Mouse (Mus musculus) layer of hippocampus, postnatal 10 days (tissue): ENCODE data around the gene Brs3. TPM values are rescaled to one million over a fixed set of nuclear protein-coding genes. Genes with fewer than 3 reads are reported as not detected.

Source experiments
- DNase-seq, 2 experiments: peaks; one replicate each; pipeline ENCODE4 v3.0.0; 2021; ENCODE audit warnings: low spot score in 2 of 2
- long read RNA-seq: library from polyadenylated mRNA; stranded (forward); transcript quantifications from one replicate; pipeline ENCODE4 v2.0.0, GENCODE M21; 2023
- total RNA-seq, 2 experiments: library from RNA; stranded (reverse); gene quantifications; 2 replicates each; pipeline ENCODE4 v1.2.3; 2021

Brs3 gene
- 1 to 10 TPM; 1.0 TPM for total RNA-seq
- long read RNA-seq, partial matches to known transcripts, result 0 of 2 reads
- long read RNA-seq, other reads (novel, unspliced or antisense), result 1 of 2 reads

DNA sequence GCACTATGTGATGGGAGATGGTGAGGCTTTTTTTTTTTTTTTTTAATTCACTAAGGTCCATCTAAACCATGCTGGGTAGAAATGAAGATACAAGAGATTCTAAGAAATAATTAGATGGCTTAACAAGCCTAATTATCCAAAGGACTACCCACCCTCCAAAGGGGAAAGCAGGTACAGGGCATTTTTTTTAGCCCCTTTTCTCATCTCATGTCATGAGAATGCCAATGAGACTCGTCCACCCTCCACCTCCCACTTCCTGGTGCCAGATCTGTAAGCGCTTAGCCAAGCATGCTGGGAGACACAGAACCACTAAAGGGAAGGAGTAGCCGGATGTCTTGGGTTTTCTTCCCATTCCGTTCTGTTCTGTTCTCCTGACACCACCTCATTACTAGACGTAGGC lies at the start of gene Brs3:
Gene Brs3, plus strand, starts transcription at position 301 of the 400 bp plus-strand sequence.
- DNase-seq, result no peak

DNA sequence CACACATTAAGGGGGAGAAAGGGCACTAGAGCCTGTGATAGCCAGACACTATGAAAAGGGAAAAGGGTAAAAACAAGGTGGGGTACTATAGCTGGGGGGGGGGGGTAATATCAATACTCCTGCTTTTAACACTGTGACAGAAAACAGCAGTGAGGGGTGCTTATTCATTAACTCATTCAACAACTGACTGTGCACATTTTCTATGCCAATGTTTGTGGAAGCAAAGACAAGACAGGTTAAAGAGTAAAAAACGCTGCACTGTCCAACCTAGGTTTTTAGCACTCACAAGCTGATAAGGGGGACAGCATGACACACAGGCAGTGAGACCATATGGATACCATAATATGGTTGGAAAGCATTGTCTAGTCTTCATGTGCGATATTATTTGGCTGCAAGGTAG lies 30.0 kb upstream of the Brs3 start:
- no peak for DNase-seq

DNA sequence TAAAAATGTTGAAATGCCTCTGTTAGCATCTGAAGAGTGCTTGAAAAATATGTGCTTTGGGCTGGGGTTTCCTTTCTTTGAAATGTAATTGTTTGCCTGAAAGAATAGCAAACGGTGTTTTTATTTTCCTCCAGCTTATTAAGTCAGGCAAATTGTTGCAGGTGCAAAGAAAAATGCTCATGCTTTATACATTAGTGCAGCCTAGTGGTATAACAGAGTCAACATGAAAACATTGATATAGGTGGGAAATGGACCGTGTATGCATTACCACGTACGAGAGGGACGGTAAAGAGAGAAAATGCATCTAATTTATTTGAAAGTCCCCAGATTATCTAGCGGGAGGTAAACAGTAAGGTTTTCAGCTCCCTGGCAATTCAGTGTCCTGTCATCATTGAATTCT lies 995 bp downstream of the Brs3 start:
- DNase-seq, result no peak

DNA sequence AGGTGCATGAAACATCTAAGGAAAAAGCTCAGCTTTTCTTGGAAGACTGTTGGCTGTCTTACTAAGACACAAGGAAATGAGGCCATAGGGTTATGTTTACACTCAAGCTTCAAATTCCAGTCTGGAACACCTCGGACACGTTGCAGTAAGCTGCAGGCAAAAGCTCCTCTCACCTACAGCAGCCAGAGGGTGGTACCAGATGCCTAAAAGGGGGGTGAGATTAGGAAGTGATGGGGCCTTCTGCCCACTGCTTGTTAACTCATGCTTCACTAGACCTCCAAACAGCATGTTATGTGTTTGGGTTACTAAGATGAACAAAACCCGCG lies 9.9 kb downstream of the Brs3 start:
- DNase-seq, result no peak

DNA sequence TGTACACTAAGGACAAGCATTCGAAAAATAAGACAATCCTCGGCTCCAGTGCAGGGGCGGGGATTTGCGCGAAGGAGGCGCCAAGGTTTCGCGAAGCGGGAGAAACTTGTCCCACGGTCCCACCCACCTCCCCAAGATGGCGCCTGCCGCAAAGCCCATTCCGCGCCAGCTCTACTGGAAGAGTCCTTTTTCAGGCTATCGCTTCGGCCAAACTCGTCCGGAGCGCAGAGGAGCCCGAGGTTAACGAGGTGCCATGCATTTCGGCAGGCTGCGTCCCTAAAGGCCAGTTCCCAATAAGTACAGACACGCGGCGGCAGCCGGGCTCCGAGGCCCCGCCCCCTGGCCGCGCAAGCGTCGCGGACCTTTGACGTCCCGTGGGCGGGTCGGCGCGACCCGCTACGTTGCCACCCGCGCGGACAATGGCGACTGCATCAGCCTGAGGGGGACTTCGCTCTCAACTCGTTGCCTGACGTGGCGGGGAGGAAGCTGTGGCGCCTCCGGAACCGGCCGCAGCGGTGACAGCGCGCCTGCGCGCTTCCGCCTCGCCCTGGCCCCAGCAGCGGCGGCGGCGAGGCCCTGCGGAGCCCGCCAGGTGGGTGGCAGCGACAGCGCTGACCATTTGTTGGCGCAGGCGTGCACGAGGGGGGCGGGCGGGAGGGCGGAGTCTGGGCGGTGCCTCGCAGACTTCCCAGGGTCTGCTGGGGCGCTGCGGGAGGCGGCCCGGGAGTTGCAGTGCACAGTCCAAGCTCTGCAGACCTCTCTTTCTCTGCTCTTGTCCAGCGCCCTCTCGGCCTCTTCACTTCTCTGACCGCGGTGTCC lies 10.5 kb downstream of the Brs3 start, which contains the start of gene Htatsf1:
Gene Htatsf1, plus strand, starts transcription at position 410 of the 819 bp plus-strand sequence.
- peak; percentile 78 to 86 for DNase-seq

DNA sequence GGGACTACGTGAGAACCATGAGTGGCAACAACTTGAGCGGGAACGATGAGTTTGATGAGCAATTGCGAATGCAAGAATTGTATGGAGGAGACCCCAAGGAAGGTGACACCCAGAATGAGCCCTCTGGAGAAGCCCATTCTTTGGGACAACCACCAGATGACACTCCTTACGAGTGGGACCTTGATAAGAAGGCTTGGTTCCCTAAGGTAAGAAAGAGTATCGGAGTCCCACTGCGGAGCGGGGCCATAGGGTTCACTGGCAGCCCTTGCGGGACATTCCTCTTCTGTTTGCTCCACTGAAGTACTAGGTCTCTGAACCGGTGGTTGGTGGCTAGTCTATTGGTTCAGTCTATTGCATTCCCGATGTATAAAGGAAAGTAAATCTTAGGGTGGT lies 11.1 kb downstream of the Brs3 start:
- no peak for DNase-seq

DNA sequence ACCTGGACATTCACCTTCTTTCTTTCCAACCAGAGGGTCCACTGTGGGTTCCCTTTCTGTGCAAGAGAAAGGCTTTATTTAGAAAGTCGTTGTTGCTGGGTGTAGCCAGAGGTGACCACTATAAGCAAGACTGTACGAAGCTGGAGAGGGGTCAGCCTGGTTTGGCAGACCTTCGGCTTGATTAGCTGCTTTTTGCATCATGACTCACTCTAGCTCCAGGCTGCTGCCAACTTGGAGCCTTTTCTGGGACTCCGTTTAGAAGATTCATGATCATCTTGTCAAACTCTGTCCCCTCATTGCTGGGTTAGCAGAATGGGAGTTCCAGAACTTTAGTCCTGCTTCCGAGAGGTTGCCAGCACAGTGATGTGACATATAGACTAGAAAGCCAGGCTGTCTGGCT lies 38.6 kb downstream of the Brs3 start:
- no peak for DNase-seq

DNA sequence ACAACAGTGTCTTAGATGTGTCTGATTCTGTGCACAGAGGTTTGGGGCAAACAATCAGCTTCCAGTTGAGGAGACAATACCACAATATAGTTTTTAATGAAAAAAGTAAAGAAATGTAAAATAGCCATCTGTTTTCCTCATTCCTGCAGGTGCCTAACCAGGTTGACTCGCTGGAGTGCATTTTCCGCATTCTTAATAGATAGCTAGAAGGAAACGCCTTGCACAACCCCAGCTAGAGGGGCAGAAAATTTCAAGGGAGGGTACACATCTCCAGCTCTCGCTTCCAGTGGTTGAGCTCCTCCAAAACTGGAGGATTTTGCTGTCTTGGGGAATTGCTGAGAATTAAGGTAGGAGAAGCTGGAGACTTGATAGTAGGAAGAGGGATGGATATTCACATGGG lies 44.9 kb downstream of the Brs3 start, which contains the start of gene Vgll1:
Gene Vgll1, plus strand, starts transcription at position 301 of the 400 bp plus-strand sequence.
- no peak for DNase-seq

Other genes starting within 250 kb of the Brs3 start
- gene Map7d3, start 220.7 kb upstream of the Brs3 start, total RNA-seq, result under 1 TPM; 0.21 to 0.22 TPM
- not detected for gene Adgrg4, start 172.9 kb upstream of the Brs3 start, total RNA-seq
- gene Htatsf1, start 10.5 kb downstream of the Brs3 start, total RNA-seq, result 10 to 100 TPM; 66.8 to 69.7 TPM
- gene Vgll1, start 45.0 kb downstream of the Brs3 start, total RNA-seq, result not detected
- gene Cd40lg, start 169.1 kb downstream of the Brs3 start, total RNA-seq, result not detected